Mouse (Mus musculus) layer of hippocampus, adult 9-11 months (tissue): ENCODE measurements around the gene Lmntd2.

Source experiments
- DNase-seq: peaks from one replicate; pipeline ENCODE4 v3.0.0; 2022

Lmntd2 gene

GRCm38 (mm10) chr7:141188733-141189132 lies 25.1 kb downstream of the Lmntd2 start:
- no peak for DNase-seq

GRCm38 (mm10) chr7:141188194-141188593 lies 25.7 kb downstream of the Lmntd2 start:
- DNase-seq = no peak

- DNase-seq = peak; percentile 84
Observed at GRCm38 (mm10) chr7:141176173-141176572, 37.7 kb downstream of the Lmntd2 start.

GRCm38 (mm10) chr7:141175068-141175467 lies 38.8 kb downstream of the Lmntd2 start:
- DNase-seq = no peak

- no peak for DNase-seq
Observed at GRCm38 (mm10) chr7:141173323-141173850, 40.5 kb downstream of the Lmntd2 start.

GRCm38 (mm10) chr7:141172116-141173006 lies 41.5 kb downstream of the Lmntd2 start, which contains the start of gene Rnh1:
Rnh1 (minus strand) TSS chr7:141172857.
- peak; percentile 96 for DNase-seq

- no peak for DNase-seq
Observed at GRCm38 (mm10) chr7:141169866-141170265, 44.0 kb downstream of the Lmntd2 start.

- no peak for DNase-seq
Observed at GRCm38 (mm10) chr7:141169300-141169699, 44.6 kb downstream of the Lmntd2 start.

GRCm38 (mm10) chr7:141168518-141168953 lies 45.3 kb downstream of the Lmntd2 start:
- DNase-seq = no peak

- no peak for DNase-seq
Observed at GRCm38 (mm10) chr7:141167901-141168517, 45.9 kb downstream of the Lmntd2 start.

GRCm38 (mm10) chr7:141164850-141165249 lies 49.0 kb downstream of the Lmntd2 start:
- no peak for DNase-seq

- DNase-seq = no peak
Observed at GRCm38 (mm10) chr7:141164397-141164796, 49.5 kb downstream of the Lmntd2 start.
